ENCODE assay signal across 14 mouse cellular contexts in genomic region chr2:115769597-115770305, GRCm38 (mm10).
DNase-seq lines count a peak whose midpoint lies in the region; ATAC-seq and TF ChIP-seq lines count a peak whose summit lies in the region.
"Had no signal": no experiment of that assay in that cellular context is flagged by ENCODE, and none has a peak within 500 bp of the region (broad histone marks: within the 10 kb centered on the region; RNA-seq: fewer than 3 reads in every experiment).

No protein-coding gene starts in this region.

- no peaks in the 10 kb centered on the region for H3K36me3 ChIP-seq in forebrain, embryonic 14.5 days (ENCODE audit: control insufficient read depth, insufficient read depth, low read length)
- no peaks in the 10 kb centered on the region; the same call in 1 of the 2 replicates for H3K36me3 ChIP-seq in forebrain, embryonic 12.5 days (replicated peaks)
- H3K36me3 ChIP-seq: kidney, embryonic 15.5 days; midbrain, embryonic 12.5 days had no signal

- no peak for TF ChIP-seq CTCF in lung, adult 2 months (IDR thresholded peaks at IDR 0.05; ENCODE audit: insufficient read depth, low read length)

- intact Hi-C loops in left cerebral cortex, postnatal 14 days (cut with DNase I), result no loop called here

- no peak overlapping the region for H3K27ac ChIP-seq in forebrain, embryonic 14.5 days (ENCODE audit: low read depth, low read length)
- no peak overlapping the region for H3K27ac ChIP-seq in forebrain, embryonic 12.5 days
- H3K27ac ChIP-seq: kidney, embryonic 15.5 days; liver, embryonic 14.5 days; midbrain, embryonic 12.5 days had no signal

- no peak for ATAC-seq in forebrain, embryonic 14.5 days
- ATAC-seq in forebrain, embryonic 12.5 days (ENCODE audit: low FRiP score), result no peak

- DNase-seq in forebrain, embryonic 14.5 days (ENCODE audit: low spot score), result peak; percentile 30
- peak; percentile 22 for DNase-seq in layer of hippocampus, adult 9-10 months (ENCODE audit: low spot score)
- DNase-seq in left cerebral cortex, postnatal 14 days (ENCODE audit: low spot score in 2 of 2), result peak; percentile 51 to 82
- DNase-seq in right cerebral cortex, postnatal 4 days, result peak; percentile 61
- DNase-seq in retina, postnatal 1 day, result no peak
- DNase-seq in spleen, postnatal 14 days (ENCODE audit: low spot score in 2 of 2), result no peak
- DNase-seq in lung, adult 2 months, result no peak
- DNase-seq: heart, postnatal 36 days; thymus, adult 2 months had no signal

- TF ChIP-seq POLR2A in lung, adult 2 months (IDR thresholded peaks at IDR 0.05; ENCODE audit: borderline replicate concordance, extremely low read depth, low read depth, low read length), result no peak

- no peak overlapping the region for H3K9ac ChIP-seq in forebrain, embryonic 14.5 days (ENCODE audit: low read length)
- no peak overlapping the region for H3K9ac ChIP-seq in forebrain, embryonic 12.5 days
- H3K9ac ChIP-seq: kidney, embryonic 15.5 days; liver, embryonic 14.5 days; midbrain, embryonic 12.5 days had no signal

- 84% methylated on average over 10 of the region's 10 CpGs for WGBS in forebrain, embryonic 14.5 days
- 92% methylated on average over 10 of the region's 10 CpGs for WGBS in forebrain, embryonic 12.5 days
- WGBS in lung, adult 2 months, result 90% methylated on average over 10 of the region's 10 CpGs

- H3K4me2 ChIP-seq in forebrain, embryonic 14.5 days (ENCODE audit: low read length), result no peak overlapping the region
- no peak overlapping the region for H3K4me2 ChIP-seq in forebrain, embryonic 12.5 days
- H3K4me2 ChIP-seq: kidney, embryonic 15.5 days; midbrain, embryonic 12.5 days had no signal

- no peaks in the 10 kb centered on the region for H3K9me3 ChIP-seq in forebrain, embryonic 14.5 days (replicated peaks; ENCODE audit: control insufficient read depth, low read length)
- no peaks in the 10 kb centered on the region for H3K9me3 ChIP-seq in forebrain, embryonic 12.5 days
- H3K9me3 ChIP-seq: kidney, embryonic 15.5 days; midbrain, embryonic 12.5 days had no signal

- no peak overlapping the region for H3K4me3 ChIP-seq in forebrain, embryonic 14.5 days (ENCODE audit: low read depth, low read length)
- H3K4me3 ChIP-seq in forebrain, embryonic 12.5 days (replicated peaks), result no peak overlapping the region
- H3K4me3 ChIP-seq in lung, adult 2 months (replicated peaks; ENCODE audit: extremely low read depth, low read depth, low read length), result no peak overlapping the region
- H3K4me3 ChIP-seq: kidney, embryonic 15.5 days; midbrain, embryonic 12.5 days; myocyte had no signal

- no peaks in the 10 kb centered on the region for H3K4me1 ChIP-seq in forebrain, embryonic 14.5 days (ENCODE audit: control insufficient read depth, insufficient read depth, low read length)
- H3K4me1 ChIP-seq in forebrain, embryonic 12.5 days, result no peaks in the 10 kb centered on the region
- H3K4me1 ChIP-seq in lung, adult 2 months (ENCODE audit: control insufficient read depth, insufficient read depth, low read length), result no peaks in the 10 kb centered on the region
- H3K4me1 ChIP-seq: midbrain, embryonic 12.5 days had no signal

- no peaks in the 10 kb centered on the region for H3K27me3 ChIP-seq in forebrain, embryonic 14.5 days (replicated peaks; ENCODE audit: control insufficient read depth, insufficient read depth, low read length)
- no peaks in the 10 kb centered on the region for H3K27me3 ChIP-seq in forebrain, embryonic 12.5 days
- H3K27me3 ChIP-seq: kidney, embryonic 15.5 days; midbrain, embryonic 12.5 days had no signal

Comparison
In these comparisons a context has a peak if more than half of its experiments do, and no peak if none do; other contexts are left out.
1. DNase-seq: peak in forebrain, embryonic 14.5 days (single experiment), layer of hippocampus, adult 9-10 months (single experiment), left cerebral cortex, postnatal 14 days (2 of 2) and right cerebral cortex, postnatal 4 days (single experiment); none in retina, postnatal 1 day (single experiment), spleen, postnatal 14 days (0 of 2) and lung, adult 2 months (single experiment).